Mouse (Mus musculus): ENCODE data around the gene Olfr99. TPM values are rescaled to one million over a fixed set of nuclear protein-coding genes. Genes with fewer than 3 reads are reported as not detected.

The Olfr99 gene
- not detected in 2 replicates for polyA plus RNA-seq (2021; fragmentation: Nextera tagmentation)
- long read RNA-seq, experiment 1 = 0 reads
- long read RNA-seq, experiment 2 = 0 reads

DNA sequence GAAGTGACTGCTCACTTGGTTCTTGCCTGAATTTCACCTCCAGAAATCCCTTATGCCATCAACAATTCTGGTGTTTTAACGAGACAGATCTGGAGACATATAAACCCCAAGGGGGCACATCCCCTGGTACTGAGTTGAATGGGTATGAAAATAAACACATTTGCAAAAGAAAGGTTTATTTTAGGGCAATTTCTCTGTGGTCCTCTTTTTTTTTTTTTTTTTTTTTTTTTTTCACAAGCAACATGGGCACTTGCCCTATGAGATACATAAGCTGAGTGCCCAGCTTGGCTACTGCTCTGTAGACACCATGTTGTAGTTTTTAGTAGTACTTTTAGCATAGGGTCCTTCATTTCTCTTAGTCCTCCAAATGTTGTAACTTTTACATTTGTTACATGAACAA lies at the start of gene Olfr99:
TSS of gene Olfr99 (minus strand) at position 101 of the 400 bp plus-strand sequence.

GRCm38 (mm10) chr17:37316954-37317353 lies 33.7 kb upstream of the Olfr99 start, which contains the start of gene Olfr102:
TSS of gene Olfr102 (minus strand) at chr17:37317054.

DNA sequence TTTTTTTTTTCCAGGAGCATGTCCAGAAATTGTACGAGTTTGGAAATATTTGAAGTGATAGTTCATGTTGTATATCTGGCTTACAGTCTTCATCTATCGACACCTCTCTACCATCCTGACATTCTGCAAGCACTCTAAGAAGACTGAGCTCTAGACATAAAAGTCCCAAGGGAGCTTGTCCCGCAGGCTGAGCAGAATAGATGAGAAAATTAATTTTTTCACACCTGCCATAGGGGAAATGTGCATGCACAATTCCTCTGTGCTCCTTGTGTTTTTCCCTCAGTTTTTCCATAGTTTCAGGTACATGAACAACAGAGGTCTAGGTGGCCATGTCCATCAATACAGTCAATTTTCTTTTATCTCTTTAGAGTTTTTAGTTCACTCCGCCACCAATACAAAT lies 21.0 kb upstream of the Olfr99 start, which contains the start of gene Olfr101:
TSS of gene Olfr101 (minus strand) at position 101 of the 400 bp plus-strand sequence.

GRCm38 (mm10) chr17:37270058-37270701 lies 13.1 kb downstream of the Olfr99 start, which contains the start of gene H2-M3:
TSS of gene H2-M3 (plus strand) at chr17:37270220.

DNA sequence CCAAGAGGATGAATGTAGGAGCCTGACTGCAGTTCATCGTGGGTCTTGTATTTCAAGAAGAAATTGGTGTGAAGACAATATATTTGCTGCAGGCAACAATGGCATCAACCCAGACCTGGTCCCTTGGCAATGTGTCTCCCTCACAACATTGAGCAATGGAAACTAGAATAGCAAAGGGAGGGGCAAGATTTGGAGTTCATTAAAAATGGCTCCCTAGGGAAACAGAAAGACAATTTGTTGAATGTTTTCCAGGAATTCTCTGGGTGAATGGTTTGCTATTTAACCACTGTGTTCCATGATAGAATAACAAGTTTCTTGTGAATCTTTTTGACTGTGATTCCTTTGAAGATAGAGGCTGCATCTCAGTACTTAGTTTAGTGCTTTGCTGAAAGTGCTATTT lies 19.6 kb downstream of the Olfr99 start, which contains the start of gene Olfr98:
TSS of gene Olfr98 (minus strand) at position 124 of the 400 bp plus-strand sequence.

GRCm38 (mm10) chr17:37237230-37237629 lies 46.0 kb downstream of the Olfr99 start, which contains the start of gene Olfr97:
TSS of gene Olfr97 (minus strand) at chr17:37237330.

Other genes starting within 250 kb of the Olfr99 start
- 57.4 and 138 TPM in 2 replicates for gene Gabbr1, start 237.5 kb downstream of the Olfr99 start, polyA plus RNA-seq (2021; fragmentation: Nextera tagmentation)
- gene Olfr90, start 195.0 kb downstream of the Olfr99 start, polyA plus RNA-seq (2021; fragmentation: Nextera tagmentation) = not detected in 2 replicates
- gene Olfr91, start 185.2 kb downstream of the Olfr99 start, polyA plus RNA-seq (2021; fragmentation: Nextera tagmentation) = not detected in 2 replicates
- not detected in 2 replicates for gene Olfr92, start 163.4 kb downstream of the Olfr99 start, polyA plus RNA-seq (2021; fragmentation: Nextera tagmentation)
- not detected in 2 replicates for gene Olfr93, start 122.0 kb downstream of the Olfr99 start, polyA plus RNA-seq (2021; fragmentation: Nextera tagmentation)
- not detected in 2 replicates for gene Ubd, start 89.6 kb downstream of the Olfr99 start, polyA plus RNA-seq (2021; fragmentation: Nextera tagmentation)
- not detected in 2 replicates for gene Olfr94, start 82.5 kb downstream of the Olfr99 start, polyA plus RNA-seq (2021; fragmentation: Nextera tagmentation)
- gene Olfr95, start 70.3 kb downstream of the Olfr99 start, polyA plus RNA-seq (2021; fragmentation: Nextera tagmentation) = not detected in 2 replicates
- gene Olfr96, start 63.3 kb downstream of the Olfr99 start, polyA plus RNA-seq (2021; fragmentation: Nextera tagmentation) = not detected in 2 replicates
- not detected in 2 replicates for gene Olfr97, start 46.1 kb downstream of the Olfr99 start, polyA plus RNA-seq (2021; fragmentation: Nextera tagmentation)
- not detected in 2 replicates for gene Olfr98, start 19.7 kb downstream of the Olfr99 start, polyA plus RNA-seq (2021; fragmentation: Nextera tagmentation)
- gene H2-M3, start 13.2 kb downstream of the Olfr99 start, polyA plus RNA-seq (2021; fragmentation: Nextera tagmentation) = 4.9 and 5.0 TPM in 2 replicates
- gene Olfr101, start 20.9 kb upstream of the Olfr99 start, polyA plus RNA-seq (2021; fragmentation: Nextera tagmentation) = not detected in 2 replicates
- gene Olfr102, start 33.6 kb upstream of the Olfr99 start, polyA plus RNA-seq (2021; fragmentation: Nextera tagmentation) = not detected in 2 replicates
- not detected in 2 replicates for gene Olfr103, start 56.2 kb upstream of the Olfr99 start, polyA plus RNA-seq (2021; fragmentation: Nextera tagmentation)
- not detected in 2 replicates for gene Olfr104-ps, start 76.1 kb upstream of the Olfr99 start, polyA plus RNA-seq (2021; fragmentation: Nextera tagmentation)
- gene Olfr105-ps, start 95.6 kb upstream of the Olfr99 start, polyA plus RNA-seq (2021; fragmentation: Nextera tagmentation) = not detected in 2 replicates
- not detected in 2 replicates for gene Olfr106-ps, start 106.9 kb upstream of the Olfr99 start, polyA plus RNA-seq (2021; fragmentation: Nextera tagmentation)
- gene Olfr107, start 115.8 kb upstream of the Olfr99 start, polyA plus RNA-seq (2021; fragmentation: Nextera tagmentation) = not detected in 2 replicates
- not detected in 2 replicates for gene Olfr108, start 162.0 kb upstream of the Olfr99 start, polyA plus RNA-seq (2021; fragmentation: Nextera tagmentation)
- gene Olfr109, start 175.5 kb upstream of the Olfr99 start, polyA plus RNA-seq (2021; fragmentation: Nextera tagmentation) = not detected in 2 replicates
- not detected in 2 replicates for gene H2-M2, start 200.1 kb upstream of the Olfr99 start, polyA plus RNA-seq (2021; fragmentation: Nextera tagmentation)
- gene Olfr110, start 209.0 kb upstream of the Olfr99 start, polyA plus RNA-seq (2021; fragmentation: Nextera tagmentation) = not detected in 2 replicates
- 0.11 TPM in 1 of 2 replicates, not detected in the other for gene Olfr111, start 224.6 kb upstream of the Olfr99 start, polyA plus RNA-seq (2021; fragmentation: Nextera tagmentation)

All from left cerebral cortex, adult 6 months (tissue).